Mouse (Mus musculus): ENCODE measurements around the gene Hyal1.

Gene Hyal1

GRCm38 (mm10) chr9:107576357-107577107, at the start of gene Hyal1:
Gene Hyal1, plus strand, starts transcription at chr9:107576927.
- peak; percentile 83 for DNase-seq

- peak; percentile 90 for DNase-seq
Measured at GRCm38 (mm10) chr9:107533791-107534407, 42.8 kb upstream of the Hyal1 start, which contains the start of gene Tmem115. Gene Tmem115, plus strand, starts transcription at chr9:107533945.

DNA sequence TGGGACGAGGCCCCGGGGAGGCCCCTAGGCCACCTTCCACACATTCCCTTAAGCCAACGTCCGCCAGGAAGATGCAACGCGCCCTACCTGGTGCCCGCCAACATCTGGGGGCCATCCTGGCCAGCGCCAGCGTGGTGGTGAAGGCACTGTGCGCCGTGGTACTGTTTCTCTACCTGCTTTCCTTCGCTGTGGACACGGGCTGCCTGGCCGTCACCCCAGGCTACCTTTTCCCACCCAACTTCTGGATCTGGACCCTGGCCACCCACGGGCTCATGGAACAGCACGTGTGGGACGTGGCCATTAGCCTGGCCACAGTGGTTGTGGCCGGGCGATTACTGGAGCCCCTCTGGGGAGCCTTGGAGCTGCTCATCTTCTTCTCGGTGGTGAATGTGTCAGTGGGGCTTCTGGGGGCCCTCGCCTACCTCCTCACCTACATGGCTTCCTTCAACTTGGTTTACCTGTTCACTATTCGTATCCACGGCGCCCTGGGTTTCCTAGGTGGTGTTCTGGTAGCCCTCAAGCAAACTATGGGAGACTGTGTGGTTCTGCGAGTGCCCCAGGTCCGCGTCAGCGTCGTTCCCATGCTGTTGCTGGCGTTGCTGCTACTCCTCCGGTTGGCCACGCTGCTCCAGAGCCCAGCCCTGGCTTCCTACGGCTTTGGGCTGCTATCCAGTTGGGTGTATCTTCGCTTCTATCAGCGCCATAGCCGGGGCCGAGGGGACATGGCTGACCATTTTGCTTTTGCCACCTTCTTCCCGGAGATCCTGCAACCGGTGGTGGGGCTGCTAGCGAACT, 42.1 kb upstream of the Hyal1 start:
- no peak for DNase-seq

- no peak for DNase-seq
Measured at GRCm38 (mm10) chr9:107538231-107538630, 38.5 kb upstream of the Hyal1 start.

- no peak for DNase-seq
Measured at GRCm38 (mm10) chr9:107538711-107539110, 38.0 kb upstream of the Hyal1 start.

DNA sequence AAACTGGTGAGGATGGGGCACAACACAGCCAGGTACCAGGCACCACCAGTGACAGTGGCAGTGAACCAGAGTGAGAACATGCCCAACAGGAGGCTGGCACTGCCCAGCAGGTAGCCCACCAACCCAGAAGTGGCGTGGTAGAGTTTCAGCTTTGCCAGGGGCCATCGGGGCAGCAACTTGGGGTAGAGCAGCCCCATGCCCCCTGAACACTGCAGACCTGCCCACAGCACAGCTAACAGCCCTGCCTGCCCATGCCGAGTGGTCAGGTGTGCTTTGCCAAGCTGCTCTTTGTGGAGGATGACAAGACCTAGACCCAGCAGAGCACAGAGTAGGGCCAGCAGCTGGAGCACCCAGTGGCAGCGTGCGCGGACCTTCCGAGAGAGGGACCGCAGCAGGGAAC, 36.8 kb upstream of the Hyal1 start:
- no peak for DNase-seq

GRCm38 (mm10) chr9:107540420-107540819, 36.3 kb upstream of the Hyal1 start:
- DNase-seq, result no peak

DNA sequence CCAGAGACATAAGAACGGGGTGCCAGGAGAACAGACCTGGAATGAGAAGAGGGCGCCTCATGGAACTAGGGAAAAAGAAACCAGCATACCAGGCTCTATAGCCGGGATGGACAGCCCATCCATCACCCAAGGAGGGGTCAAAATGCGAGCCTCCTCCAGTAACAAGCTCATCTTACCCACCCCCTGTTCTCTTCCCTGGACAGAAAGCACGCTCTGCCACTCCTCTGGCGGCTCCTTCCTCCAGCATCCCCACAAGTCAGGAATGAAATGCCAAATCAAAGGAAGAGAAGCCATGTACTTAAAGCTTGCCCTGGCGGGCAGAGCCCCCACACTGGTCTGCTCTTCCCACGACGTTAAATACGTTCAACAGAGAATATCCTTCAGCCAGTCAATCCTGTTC, 35.7 kb upstream of the Hyal1 start:
- DNase-seq, result no peak

DNA sequence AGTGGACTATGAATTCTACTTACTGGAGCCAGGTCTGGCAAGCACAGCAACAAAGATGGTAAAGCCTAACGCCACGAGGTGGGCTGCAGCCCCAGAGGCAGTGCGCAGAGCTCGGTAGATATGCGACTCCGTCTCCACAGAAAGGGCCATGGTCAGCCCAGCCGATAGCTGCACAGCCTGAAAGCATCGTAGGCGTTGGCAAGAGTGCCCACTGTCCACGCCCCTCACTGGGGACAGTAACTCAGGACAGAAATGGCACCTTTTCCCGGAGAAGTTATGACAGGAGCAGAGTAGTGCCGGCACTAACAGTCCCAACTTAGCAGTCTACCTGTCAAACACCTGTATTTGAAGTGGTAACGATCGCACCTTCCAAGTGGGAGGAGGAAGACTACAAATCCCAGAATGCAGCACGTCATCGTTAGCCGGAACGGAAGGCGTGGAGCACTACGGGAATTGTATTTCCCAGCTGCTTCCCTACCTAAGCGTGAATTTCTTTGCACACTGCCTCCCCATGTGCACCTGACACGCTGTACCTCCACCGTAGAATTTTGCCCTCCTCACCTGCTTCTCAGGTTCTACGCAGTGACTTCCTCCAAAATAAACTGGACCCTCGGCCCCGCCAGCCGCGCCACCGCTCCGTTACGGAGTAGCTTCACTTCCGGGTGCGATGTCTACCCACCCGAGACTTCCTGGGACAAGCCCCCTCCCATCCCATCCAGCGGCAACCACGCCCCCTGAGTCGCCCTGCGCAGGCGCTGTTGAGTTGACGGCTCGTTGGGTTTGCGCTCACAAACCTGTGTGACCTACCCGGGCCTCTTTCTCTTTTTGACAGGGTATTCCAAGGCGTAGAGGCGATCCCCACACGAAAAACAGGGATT, 35.0 kb upstream of the Hyal1 start, which contains the start of the genes Cyb561d2 and Nprl2:
Cyb561d2 (minus strand) TSS at position 720 of the 878 bp plus-strand sequence.
Nprl2 (plus strand) TSS at position 753 of the 878 bp plus-strand sequence.
- peak; percentile 98 for DNase-seq

DNA sequence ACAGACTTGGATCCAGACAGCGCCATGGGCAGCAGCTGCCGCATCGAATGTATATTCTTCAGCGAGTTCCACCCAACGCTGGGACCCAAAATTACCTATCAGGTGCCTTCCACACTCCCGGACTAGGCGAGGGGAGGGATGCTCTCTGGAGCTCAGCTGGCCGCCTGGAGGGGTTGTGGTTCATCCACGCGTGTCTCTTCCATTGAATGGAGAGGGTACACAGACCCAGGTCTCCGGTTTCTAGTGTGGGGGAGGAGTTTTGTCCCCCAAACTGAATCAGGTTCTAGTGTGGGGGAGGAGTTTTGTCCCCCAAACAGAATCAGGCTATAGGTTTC, 34.4 kb upstream of the Hyal1 start:
- no peak for DNase-seq

- no peak for DNase-seq
Measured at GRCm38 (mm10) chr9:107542721-107543120, 34.0 kb upstream of the Hyal1 start.

DNA sequence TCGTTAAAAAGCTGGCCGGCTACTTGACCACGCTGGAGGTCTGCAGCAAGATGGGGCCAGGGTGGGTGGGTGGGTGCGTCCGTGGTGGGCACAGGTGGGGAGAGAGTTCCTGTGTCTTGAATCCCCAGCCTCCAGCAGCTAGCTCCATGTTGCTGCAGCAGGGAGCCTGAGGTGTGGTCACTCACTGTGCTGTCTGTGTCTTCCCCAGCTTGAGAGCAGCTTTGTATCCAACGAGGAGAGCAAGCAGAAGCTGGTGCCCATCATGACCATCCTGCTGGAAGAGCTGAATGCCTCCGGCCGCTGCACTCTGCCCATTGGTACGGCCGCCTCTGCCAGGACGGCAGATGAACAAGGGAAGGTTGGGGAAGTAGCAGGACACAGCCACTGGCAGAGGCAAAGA, 33.4 kb upstream of the Hyal1 start:
- no peak for DNase-seq

DNA sequence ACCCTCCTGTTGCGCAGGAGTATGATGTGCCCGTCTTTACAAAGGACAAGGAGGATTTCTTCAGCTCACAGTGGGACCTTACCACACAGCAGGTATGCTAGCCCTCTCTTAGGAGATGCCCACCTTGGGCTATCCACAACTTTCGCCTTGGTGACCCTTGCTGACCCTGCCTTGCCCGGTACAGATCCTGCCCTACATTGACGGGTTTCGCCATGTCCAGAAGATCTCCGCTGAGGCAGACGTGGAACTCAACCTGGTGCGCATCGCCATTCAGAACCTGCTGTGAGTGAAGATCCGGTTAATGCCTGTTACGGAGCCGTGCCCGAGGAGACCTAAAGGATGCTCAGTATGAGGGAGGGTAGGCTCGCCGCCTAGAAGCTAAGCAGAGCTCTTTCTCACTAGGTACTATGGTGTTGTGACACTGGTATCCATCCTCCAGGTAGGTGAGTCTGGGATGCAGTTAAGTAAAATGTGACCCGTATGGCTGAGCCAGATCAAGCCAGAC, 32.5 kb upstream of the Hyal1 start:
- DNase-seq, result no peak

DNA sequence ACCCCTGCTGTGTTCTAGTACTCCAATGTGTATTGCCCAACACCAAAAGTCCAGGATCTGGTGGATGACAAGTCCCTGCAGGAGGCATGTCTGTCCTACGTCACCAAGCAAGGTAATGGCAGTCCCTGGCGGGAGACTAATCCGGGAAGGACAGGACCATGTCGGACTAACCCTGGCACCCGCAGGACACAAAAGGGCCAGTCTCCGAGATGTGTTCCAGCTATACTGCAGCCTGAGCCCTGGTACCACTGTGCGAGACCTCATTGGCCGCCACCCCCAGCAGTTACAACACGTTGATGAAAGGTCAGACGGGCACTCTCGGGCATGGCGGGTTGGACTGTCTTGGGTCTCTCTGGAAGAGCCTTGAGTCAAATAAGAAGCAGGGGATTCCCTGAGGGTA, 32.0 kb upstream of the Hyal1 start:
- no peak for DNase-seq

DNA sequence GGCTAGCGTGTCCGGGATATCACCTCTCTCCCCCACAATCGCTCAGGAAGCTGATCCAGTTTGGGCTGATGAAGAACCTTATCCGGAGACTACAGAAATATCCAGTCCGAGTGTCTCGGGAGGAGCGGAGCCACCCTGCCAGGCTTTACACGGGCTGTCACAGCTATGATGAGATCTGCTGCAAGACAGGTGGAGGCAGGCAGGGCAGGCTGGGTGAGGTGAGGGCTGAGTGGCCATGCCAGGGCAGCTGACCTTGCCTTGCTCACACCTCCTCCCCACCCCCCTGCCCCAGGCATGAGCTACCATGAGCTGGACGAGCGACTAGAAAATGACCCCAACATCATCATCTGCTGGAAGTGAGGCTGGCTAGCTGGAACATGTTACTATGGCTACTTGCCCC, 31.5 kb upstream of the Hyal1 start:
- no peak for DNase-seq

DNA sequence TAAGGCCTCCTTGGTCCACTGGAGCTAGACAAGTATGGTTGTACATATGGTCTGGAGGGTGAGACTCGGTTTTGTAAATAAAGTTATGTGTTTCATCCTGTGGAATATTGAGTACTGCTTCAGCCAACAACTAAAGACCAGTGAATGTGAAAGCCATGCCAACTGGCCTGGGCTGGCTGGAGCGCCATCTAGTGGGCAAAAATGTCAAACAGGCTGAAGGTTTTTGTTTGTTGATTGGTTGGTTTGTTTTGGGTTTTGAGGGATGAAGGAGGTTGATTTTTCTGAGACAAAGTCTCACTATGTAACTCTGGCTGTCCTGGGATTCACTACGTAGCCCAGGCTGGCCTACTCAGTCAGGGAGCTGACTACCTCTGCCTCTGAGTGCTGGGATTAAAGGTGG, 31.1 kb upstream of the Hyal1 start:
- DNase-seq, result peak; percentile 81

DNA sequence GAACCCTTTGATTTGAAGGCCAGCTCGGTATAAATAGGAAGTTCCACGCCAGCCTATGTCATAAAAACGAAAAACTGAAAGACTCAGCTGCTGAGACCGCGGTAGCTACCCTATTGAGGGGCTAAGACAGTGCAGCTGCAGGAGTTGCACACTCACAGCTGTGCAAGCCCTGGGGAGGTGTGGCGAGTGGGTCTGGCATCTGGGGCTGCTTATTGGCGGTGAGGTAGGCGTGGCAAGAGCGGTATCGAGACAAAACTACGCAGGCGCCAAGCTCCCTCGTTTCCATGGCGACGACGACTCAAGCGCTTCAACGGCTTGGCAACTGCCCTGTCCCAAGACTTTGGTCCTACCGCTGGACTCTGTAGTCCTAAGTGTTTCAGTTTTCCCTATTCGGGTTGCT, 29.7 kb upstream of the Hyal1 start, which contains the start of gene Zmynd10:
Zmynd10 (plus strand) TSS at position 273 of the 400 bp plus-strand sequence.
- peak; percentile 94 for DNase-seq

DNA sequence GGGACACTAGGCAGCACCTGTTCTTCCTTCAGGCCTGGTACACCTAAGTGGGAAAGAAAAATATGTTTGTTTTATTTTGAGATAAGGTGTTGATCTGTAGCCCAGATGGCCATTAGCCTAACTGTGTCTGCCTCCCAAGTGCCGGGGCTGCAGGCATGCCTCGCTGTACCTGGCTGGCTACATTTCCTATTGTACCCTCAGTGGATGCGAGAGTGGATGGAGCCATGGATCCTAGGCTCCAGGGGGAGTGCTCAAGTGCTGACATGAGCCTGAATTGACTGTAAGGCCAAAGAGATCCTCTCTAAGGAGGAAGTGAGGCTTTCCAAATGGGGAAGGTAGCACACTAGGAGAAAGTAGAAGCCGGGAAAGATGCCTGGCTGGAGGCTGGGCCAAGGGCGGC, 28.8 kb upstream of the Hyal1 start:
- DNase-seq, result no peak

GRCm38 (mm10) chr9:107548820-107549219, 27.9 kb upstream of the Hyal1 start:
- DNase-seq, result no peak

- DNase-seq, result no peak
Measured at GRCm38 (mm10) chr9:107549297-107550074, 27.2 kb upstream of the Hyal1 start.

DNA sequence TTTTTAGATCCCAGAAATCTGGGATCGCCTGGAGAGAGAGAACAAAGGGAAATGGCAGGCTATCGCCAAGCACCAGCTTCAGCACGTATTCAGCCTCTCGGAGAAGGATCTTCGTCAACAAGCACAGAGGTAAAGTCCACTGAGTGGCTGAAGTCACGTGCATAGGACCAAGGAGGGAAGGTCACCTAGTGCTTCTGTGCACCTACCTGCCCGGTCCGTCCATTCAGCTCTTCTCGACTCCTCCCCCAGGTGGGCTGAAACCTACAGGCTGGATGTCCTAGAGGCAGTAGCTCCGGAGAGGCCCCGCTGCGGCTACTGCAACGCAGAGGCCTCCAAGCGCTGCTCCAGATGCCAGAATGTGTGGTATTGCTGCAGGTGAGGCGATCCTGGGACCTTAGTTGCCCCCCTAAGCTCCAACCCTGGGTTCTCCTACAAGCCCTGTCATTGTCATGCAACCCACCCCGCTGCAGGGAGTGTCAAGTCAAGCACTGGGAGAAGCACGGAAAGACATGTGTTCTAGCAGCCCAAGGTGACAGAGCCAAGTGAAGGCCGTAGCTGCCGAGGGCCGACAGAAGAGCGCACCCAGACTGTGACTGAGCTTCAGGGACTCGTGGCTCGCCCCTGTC, 26.1 kb upstream of the Hyal1 start:
- peak; percentile 79 for DNase-seq
